ENCODE assay signal across 22 mouse cellular contexts in the genomic region with DNA sequence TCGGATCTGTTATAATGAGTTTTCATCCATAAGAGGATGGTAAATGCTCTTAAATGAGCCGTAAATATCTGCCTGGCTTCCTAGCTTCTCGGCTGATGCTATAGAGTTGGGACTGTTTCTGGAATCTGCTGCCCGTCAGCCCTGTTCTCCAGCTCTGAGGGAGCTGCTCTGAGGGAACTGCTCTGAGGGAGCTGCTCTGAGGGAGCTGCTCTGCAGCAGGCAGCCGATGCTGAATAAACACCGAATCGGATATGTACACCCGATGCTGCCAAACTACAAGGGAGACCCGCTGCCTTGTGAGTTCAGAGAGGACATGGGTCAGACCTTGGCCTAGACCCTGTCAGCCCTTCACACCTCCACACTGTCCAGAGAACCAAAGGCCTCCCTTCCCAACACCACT.
A peak's percentile ranks its signal among the peaks of the same experiment; 100 is the strongest.
DNase-seq lines count a peak whose midpoint lies in the region; ATAC-seq lines count a peak whose summit lies in the region.
"Had no signal": no experiment of that assay in that cellular context is flagged by ENCODE, and none has a peak within 500 bp of the region (broad histone marks: within the 10 kb centered on the region; RNA-seq: fewer than 3 reads in every experiment).

No protein-coding gene starts in this region.

- WGBS in midbrain, embryonic 12.5 days = 87% methylated on average over 9 of the region's 9 CpGs
- WGBS in midbrain, embryonic 15.5 days = 85% methylated on average over 9 of the region's 9 CpGs

- H3K4me3 ChIP-seq in midbrain, embryonic 12.5 days = no peak overlapping the region
- H3K4me3 ChIP-seq in midbrain, embryonic 15.5 days = no peak overlapping the region
- H3K4me3 ChIP-seq: embryonic facial prominence, embryonic 12.5 days; embryonic facial prominence, embryonic 15.5 days; forebrain, embryonic 12.5 days; heart, adult 2 months; heart, embryonic 10.5 days; heart, embryonic 13.5 days; hindbrain, embryonic 12.5 days; hindbrain, embryonic 15.5 days had no signal

- no peak overlapping the region for H3K27ac ChIP-seq in midbrain, embryonic 12.5 days (replicated peaks)
- no peak overlapping the region for H3K27ac ChIP-seq in midbrain, embryonic 15.5 days
- H3K27ac ChIP-seq: embryonic facial prominence, embryonic 12.5 days; embryonic facial prominence, embryonic 15.5 days; forebrain, embryonic 12.5 days; heart, adult 2 months; heart, embryonic 10.5 days; heart, embryonic 13.5 days; hindbrain, embryonic 12.5 days; hindbrain, embryonic 15.5 days had no signal

- no peaks in the 10 kb centered on the region for H3K27me3 ChIP-seq in midbrain, embryonic 12.5 days
- no peaks in the 10 kb centered on the region for H3K27me3 ChIP-seq in midbrain, embryonic 15.5 days (replicated peaks)
- H3K27me3 ChIP-seq: embryonic facial prominence, embryonic 12.5 days; embryonic facial prominence, embryonic 15.5 days; forebrain, embryonic 12.5 days; heart, embryonic 13.5 days; hindbrain, embryonic 12.5 days; hindbrain, embryonic 15.5 days had no signal

- H3K9ac ChIP-seq in midbrain, embryonic 12.5 days (replicated peaks) = no peak overlapping the region
- no peak overlapping the region for H3K9ac ChIP-seq in midbrain, embryonic 15.5 days
- H3K9ac ChIP-seq: embryonic facial prominence, embryonic 12.5 days; embryonic facial prominence, embryonic 15.5 days; forebrain, embryonic 12.5 days; heart, embryonic 13.5 days; hindbrain, embryonic 12.5 days; hindbrain, embryonic 15.5 days had no signal

- no peak overlapping the region for H3K4me2 ChIP-seq in midbrain, embryonic 12.5 days (replicated peaks)
- H3K4me2 ChIP-seq in midbrain, embryonic 15.5 days = no peak overlapping the region
- H3K4me2 ChIP-seq: embryonic facial prominence, embryonic 12.5 days; embryonic facial prominence, embryonic 15.5 days; forebrain, embryonic 12.5 days; heart, embryonic 13.5 days; hindbrain, embryonic 12.5 days; hindbrain, embryonic 15.5 days had no signal

- H3K36me3 ChIP-seq in midbrain, embryonic 12.5 days = no peaks in the 10 kb centered on the region
- no peaks in the 10 kb centered on the region for H3K36me3 ChIP-seq in midbrain, embryonic 15.5 days (replicated peaks)
- H3K36me3 ChIP-seq: embryonic facial prominence, embryonic 12.5 days; embryonic facial prominence, embryonic 15.5 days; forebrain, embryonic 12.5 days; heart, embryonic 10.5 days; heart, embryonic 13.5 days; hindbrain, embryonic 12.5 days; hindbrain, embryonic 15.5 days had no signal

- no peak for DNase-seq in cerebellum, adult 11-12 months
- no peak for DNase-seq in frontal cortex, postnatal 14 days (ENCODE audit: low spot score in 2 of 2)
- DNase-seq in brain, adult 2 months (ENCODE audit: low read depth, low spot score) = peak; percentile 63
- DNase-seq in liver = no peak
- DNase-seq: adrenal gland, adult 8-10 months; adrenal gland, postnatal 25 days; gastrocnemius, postnatal 25 days; heart, adult 2 months; heart, postnatal 14 days had no signal

- H3K9me3 ChIP-seq in midbrain, embryonic 12.5 days = no peaks in the 10 kb centered on the region
- H3K9me3 ChIP-seq in midbrain, embryonic 15.5 days = no peaks in the 10 kb centered on the region
- H3K9me3 ChIP-seq: embryonic facial prominence, embryonic 12.5 days; embryonic facial prominence, embryonic 15.5 days; forebrain, embryonic 12.5 days; heart, embryonic 10.5 days; heart, embryonic 13.5 days; hindbrain, embryonic 12.5 days; hindbrain, embryonic 15.5 days had no signal

- H3K4me1 ChIP-seq in midbrain, embryonic 12.5 days = 0 out of 2 replicates have a peak, but pooled peaks cover 2% of the 10 kb centered on the region
- no peaks in the 10 kb centered on the region for H3K4me1 ChIP-seq in midbrain, embryonic 15.5 days
- H3K4me1 ChIP-seq: embryonic facial prominence, embryonic 12.5 days; embryonic facial prominence, embryonic 15.5 days; forebrain, embryonic 12.5 days; heart, embryonic 10.5 days; heart, embryonic 13.5 days; hindbrain, embryonic 12.5 days; hindbrain, embryonic 15.5 days had no signal

- peak; percentile 71 for ATAC-seq in cerebellum, adult (ENCODE audit: insufficient number of reproducible peaks, low FRiP score, low TSS enrichment)
- peak; percentile 80 for ATAC-seq in frontal cortex, adult (ENCODE audit: low TSS enrichment)
- ATAC-seq in midbrain, embryonic 12.5 days (ENCODE audit: low FRiP score, low read depth) = 0 out of 2 replicates have a peak, but pooled peaks have one; percentile 16
- no peak for ATAC-seq in midbrain, embryonic 15.5 days (replicated peaks)
- ATAC-seq: activated CD4-positive, CD25-positive, alpha-beta regulatory T cell, adult 4 months; forebrain, embryonic 16.5 days had no signal
